Mouse (Mus musculus): ENCODE measurements at regions not wholly inside any gene's neighbourhood (a gene's known extent, or its start where the extent isn't known, plus 50 kb on each side); places are given as distances from the start of the nearest gene placed in this dataset.

- no peak for TF ChIP-seq CTCF (IDR thresholded peaks at IDR 0.05; ENCODE audit: borderline replicate concordance, control insufficient read depth, extremely low read depth, insufficient read depth, low read length, poor library complexity)
- TF ChIP-seq POLR2A (IDR thresholded peaks at IDR 0.05; ENCODE audit: control insufficient read depth, extremely low read depth, insufficient read depth, low read length, poor library complexity): no peak
These were observed 84.2 kb upstream of the Cop1 start for GRCm38 (mm10) chr1:159147788-159148497.

All from thymus, adult 2 months (tissue).